Mouse (Mus musculus) limb, embryonic 13.5 days (tissue): ENCODE results near the gene Wnt16. TPM values are rescaled to one million over a fixed set of nuclear protein-coding genes. Genes with fewer than 3 reads are reported as not detected.

Source experiments
- ATAC-seq: fragments of 200-750 bp; cut with Nextera tagmentation; 2 replicates; pipeline ENCODE4 v1.8.0; 2017; ENCODE audit warnings: low read depth, moderate number of reproducible peaks, moderate TSS enrichment; ENCODE audit not compliant: low FRiP score
- H3K27ac ChIP-seq: fragments of 300-500 bp; sonication (generic); 2 replicates; pipeline ENCODE4 v1.5.1; 2015; ENCODE audit warnings: inconsistent platforms, mild to moderate bottlenecking, moderate library complexity
- H3K27me3 ChIP-seq: fragments of 300-500 bp; sonication (generic); 2 replicates; pipeline ENCODE4 v1.6.1; 2015; ENCODE audit warnings: mild to moderate bottlenecking, inconsistent platforms
- H3K36me3 ChIP-seq: fragments of 300-500 bp; sonication (generic); 2 replicates; pipeline ENCODE4 v1.6.1; 2015; ENCODE audit warnings: inconsistent platforms, mild to moderate bottlenecking, moderate library complexity
- H3K4me1 ChIP-seq: fragments of 300-500 bp; sonication (generic); 2 replicates; pipeline ENCODE4 v1.6.1; 2015; ENCODE audit warnings: inconsistent platforms
- H3K4me2 ChIP-seq: fragments of 300-500 bp; sonication (generic); replicated peaks from 2 replicates; pipeline ENCODE4 v1.6.1; 2015; ENCODE audit warnings: inconsistent platforms, mild to moderate bottlenecking, moderate library complexity
- H3K4me3 ChIP-seq: fragments of 300-500 bp; sonication (generic); 2 replicates; pipeline ENCODE4 v1.5.1; 2015; ENCODE audit warnings: moderate library complexity, mild to moderate bottlenecking, inconsistent platforms
- H3K9ac ChIP-seq: fragments of 300-500 bp; sonication (generic); 2 replicates; pipeline ENCODE4 v1.6.1; 2015; ENCODE audit warnings: mild to moderate bottlenecking, inconsistent platforms
- H3K9me3 ChIP-seq: fragments of 300-500 bp; sonication (generic); 2 replicates; pipeline ENCODE4 v1.6.1; 2016; ENCODE audit warnings: inconsistent platforms
- WGBS: fragments of 180-500 bp; shearing (Covaris S2); methylation state at CpG from one replicate; pipeline ENCODE4 v1.1.7; 2015; 5-methylcytosine and 5-hydroxymethylcytosine counted together
- polyA plus RNA-seq: library from polyadenylated mRNA; unstranded; fragments of >200 nt; fragmentation: Nextera tagmentation; extraction: Ambion mirVana; gene quantifications from 2 replicates; pipeline ENCODE4 v1.2.1, GENCODE M21; 2015

The Wnt16 gene
- polyA plus RNA-seq, 1 experiment from 2014 or later: 3.8 TPM

- H3K36me3 ChIP-seq: no peaks in the 10 kb centered on the region
- WGBS: 13% methylated on average over 14 of the region's 14 CpGs
- no peaks in the 10 kb centered on the region for H3K27me3 ChIP-seq
- H3K9ac ChIP-seq: no peak overlapping the region
- peak overlapping the region; percentile 55 for H3K4me2 ChIP-seq
- H3K27ac ChIP-seq: peak overlapping the region; percentile 40
- H3K9me3 ChIP-seq: no peaks in the 10 kb centered on the region
- peaks cover 35% of the 10 kb centered on the region for H3K4me1 ChIP-seq
- no peak overlapping the region for H3K4me3 ChIP-seq
- peak; percentile 85 for ATAC-seq
These were observed 7.7 kb upstream of the Wnt16 start for GRCm38 (mm10) chr6:22280217-22280861.

DNA sequence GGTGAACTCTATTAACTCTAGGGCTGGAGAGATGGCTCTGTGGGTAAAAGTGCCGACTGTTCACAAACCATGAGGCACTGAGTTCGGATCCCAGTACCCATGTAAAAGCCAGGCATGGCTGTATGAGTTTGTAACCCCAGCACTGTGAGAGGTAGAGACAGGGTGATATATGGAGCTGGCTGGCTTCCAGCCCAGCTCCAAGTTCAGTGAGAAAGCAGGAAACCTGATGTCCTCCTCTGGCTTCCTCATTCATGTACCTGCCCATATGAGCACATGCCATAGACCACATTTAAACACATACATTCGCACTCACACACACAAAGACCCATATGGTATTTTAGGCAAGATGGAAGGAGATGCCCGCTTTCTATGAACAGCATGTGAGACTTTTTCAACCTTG lies 5.6 kb upstream of the Wnt16 start:
- Histone ChIP-seq H3K36me3 (no peaks in the 10 kb centered on the region), H3K27me3 (peaks cover 17% of the 10 kb centered on the region), H3K4me2 (no peak overlapping the region), H3K9ac (no peak overlapping the region), H3K27ac (no peak overlapping the region), H3K9me3 (no peaks in the 10 kb centered on the region), H3K4me3 (no peak overlapping the region), H3K4me1 (peaks cover 35% of the 10 kb centered on the region)
- ATAC-seq: no peak
- WGBS: 79% methylated on average over 4 of the region's 4 CpGs

- Histone ChIP-seq H3K36me3 (no peaks in the 10 kb centered on the region), H3K9ac (peak overlapping the region; percentile 57), H3K4me1 (peaks cover 24% of the 10 kb centered on the region), H3K27ac (no peak overlapping the region), H3K27me3 (peaks cover 49% of the 10 kb centered on the region), H3K9me3 (no peaks in the 10 kb centered on the region), H3K4me2 (peak overlapping the region; percentile 90), H3K4me3 (peak overlapping the region; percentile 50)
- WGBS: under 1% methylated on average over 38 of the region's 38 CpGs
- peak; percentile 62 for ATAC-seq
These were observed 872 bp downstream of the Wnt16 start for GRCm38 (mm10) chr6:22288737-22289460.

DNA sequence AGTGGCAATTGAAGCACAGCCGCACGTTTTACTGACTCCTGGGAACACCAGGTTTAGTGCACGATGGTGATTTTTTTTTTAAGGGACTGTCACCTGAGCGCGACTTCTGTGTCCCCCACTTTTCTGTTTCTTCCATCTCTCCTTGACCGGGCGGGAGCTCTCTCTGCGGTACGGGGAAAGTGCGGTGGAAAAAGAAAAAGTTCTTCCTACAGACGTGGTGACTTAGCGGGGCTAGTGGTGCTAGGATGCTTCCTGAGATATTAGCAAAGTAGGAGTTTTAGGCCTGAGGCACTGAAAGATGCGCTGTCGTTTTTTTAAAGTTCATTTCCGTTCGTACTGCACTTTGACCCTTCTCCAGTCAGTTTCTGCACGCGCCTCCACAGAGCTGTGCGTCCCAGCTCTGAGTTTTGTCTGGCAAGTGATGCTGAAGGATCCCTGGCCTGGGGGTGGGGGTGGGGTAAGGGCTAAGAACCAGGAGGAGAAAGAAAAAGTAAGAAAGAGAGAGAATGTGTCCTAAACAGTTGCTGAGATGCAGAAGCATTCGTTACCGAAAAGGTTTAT lies 1.5 kb downstream of the Wnt16 start:
- Histone ChIP-seq H3K4me2 (peak overlapping the region; percentile 90), H3K27me3 (peaks cover 49% of the 10 kb centered on the region), H3K36me3 (no peaks in the 10 kb centered on the region), H3K9me3 (no peaks in the 10 kb centered on the region), H3K4me3 (peak overlapping the region; percentile 50), H3K27ac (no peak overlapping the region), H3K9ac (peak overlapping the region; percentile 57), H3K4me1 (peaks cover 24% of the 10 kb centered on the region)
- WGBS: 1% methylated on average over 21 of the region's 21 CpGs
- ATAC-seq: no peak

DNA sequence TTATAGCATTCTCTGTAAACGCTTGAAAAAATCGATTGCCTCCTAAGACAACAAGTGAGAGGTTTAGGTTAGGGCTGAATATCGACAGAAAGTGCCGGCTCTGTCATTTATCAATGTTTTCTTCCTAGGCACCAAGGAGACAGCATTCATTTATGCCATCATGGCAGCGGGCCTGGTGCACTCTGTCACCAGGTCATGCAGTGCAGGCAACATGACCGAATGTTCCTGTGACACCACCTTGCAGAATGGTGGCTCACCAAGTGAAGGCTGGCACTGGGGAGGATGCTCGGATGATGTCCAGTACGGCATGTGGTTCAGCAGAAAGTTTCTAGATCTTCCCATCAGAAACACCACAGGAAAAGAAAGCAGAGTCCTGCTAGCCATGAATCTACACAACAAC lies 2.8 kb downstream of the Wnt16 start:
- Histone ChIP-seq H3K4me1 (peaks cover 24% of the 10 kb centered on the region), H3K27me3 (peaks cover 48% of the 10 kb centered on the region), H3K4me3 (no peak overlapping the region), H3K36me3 (no peaks in the 10 kb centered on the region), H3K4me2 (no peak overlapping the region), H3K27ac (no peak overlapping the region), H3K9ac (no peak overlapping the region), H3K9me3 (no peaks in the 10 kb centered on the region)
- WGBS: 74% methylated on average over 8 of the region's 8 CpGs
- no peak for ATAC-seq

DNA sequence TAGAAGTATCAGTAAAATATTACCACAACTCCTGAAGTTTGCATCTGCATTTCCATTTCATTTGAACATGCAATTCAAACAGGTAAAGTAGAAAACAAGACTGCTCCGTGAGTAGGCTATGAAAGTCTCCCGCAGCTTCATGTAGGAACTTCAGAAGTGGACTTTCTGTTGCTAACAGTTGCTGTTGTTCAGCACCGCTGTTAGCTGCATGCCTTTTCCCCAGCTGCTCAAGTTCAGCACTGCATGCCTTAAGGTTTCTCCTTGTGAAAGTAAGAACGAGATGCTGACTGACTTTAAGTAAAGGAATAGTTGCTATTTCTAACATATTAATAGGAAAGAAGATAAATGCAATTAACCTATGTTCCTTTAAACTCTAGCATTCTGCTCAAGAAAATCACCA lies 4.0 kb downstream of the Wnt16 start:
- Histone ChIP-seq H3K36me3 (no peaks in the 10 kb centered on the region), H3K9me3 (no peaks in the 10 kb centered on the region), H3K27ac (no peak overlapping the region), H3K4me3 (no peak overlapping the region), H3K27me3 (peaks cover 36% of the 10 kb centered on the region), H3K4me1 (peaks cover 28% of the 10 kb centered on the region), H3K9ac (no peak overlapping the region), H3K4me2 (no peak overlapping the region)
- ATAC-seq: no peak
- WGBS: 26% methylated on average over 4 of the region's 4 CpGs

- Histone ChIP-seq H3K27ac (no peak overlapping the region), H3K9me3 (no peaks in the 10 kb centered on the region), H3K36me3 (no peaks in the 10 kb centered on the region), H3K4me2 (no peak overlapping the region), H3K9ac (no peak overlapping the region), H3K27me3 (peaks cover 18% of the 10 kb centered on the region), H3K4me3 (no peak overlapping the region), H3K4me1 (peaks cover 18% of the 10 kb centered on the region)
- WGBS: 52% methylated on average over 3 of the region's 3 CpGs
- no peak for ATAC-seq
These were observed 5.9 kb downstream of the Wnt16 start for GRCm38 (mm10) chr6:22293922-22294321.

GRCm38 (mm10) chr6:22297028-22297427 lies 9.0 kb downstream of the Wnt16 start:
- Histone ChIP-seq H3K36me3 (no peaks in the 10 kb centered on the region), H3K9ac (no peak overlapping the region), H3K27me3 (no peaks in the 10 kb centered on the region), H3K4me2 (no peak overlapping the region), H3K4me3 (no peak overlapping the region), H3K4me1 (0 out of 2 replicates have a peak, but pooled peaks cover 9% of the 10 kb centered on the region), H3K27ac (no peak overlapping the region), H3K9me3 (no peaks in the 10 kb centered on the region)
- WGBS: 69% methylated on average over 6 of the region's 6 CpGs
- ATAC-seq: no peak

GRCm38 (mm10) chr6:22298059-22298458 lies 10.0 kb downstream of the Wnt16 start:
- Histone ChIP-seq H3K36me3 (0 out of 2 replicates have a peak, but pooled peaks cover 4% of the 10 kb centered on the region), H3K9ac (no peak overlapping the region), H3K9me3 (no peaks in the 10 kb centered on the region), H3K27ac (no peak overlapping the region), H3K4me3 (no peak overlapping the region), H3K4me2 (no peak overlapping the region), H3K27me3 (no peaks in the 10 kb centered on the region), H3K4me1 (0 out of 2 replicates have a peak, but pooled peaks cover 9% of the 10 kb centered on the region)
- no peak for ATAC-seq
- 53% methylated on average over 14 of the region's 14 CpGs for WGBS

DNA sequence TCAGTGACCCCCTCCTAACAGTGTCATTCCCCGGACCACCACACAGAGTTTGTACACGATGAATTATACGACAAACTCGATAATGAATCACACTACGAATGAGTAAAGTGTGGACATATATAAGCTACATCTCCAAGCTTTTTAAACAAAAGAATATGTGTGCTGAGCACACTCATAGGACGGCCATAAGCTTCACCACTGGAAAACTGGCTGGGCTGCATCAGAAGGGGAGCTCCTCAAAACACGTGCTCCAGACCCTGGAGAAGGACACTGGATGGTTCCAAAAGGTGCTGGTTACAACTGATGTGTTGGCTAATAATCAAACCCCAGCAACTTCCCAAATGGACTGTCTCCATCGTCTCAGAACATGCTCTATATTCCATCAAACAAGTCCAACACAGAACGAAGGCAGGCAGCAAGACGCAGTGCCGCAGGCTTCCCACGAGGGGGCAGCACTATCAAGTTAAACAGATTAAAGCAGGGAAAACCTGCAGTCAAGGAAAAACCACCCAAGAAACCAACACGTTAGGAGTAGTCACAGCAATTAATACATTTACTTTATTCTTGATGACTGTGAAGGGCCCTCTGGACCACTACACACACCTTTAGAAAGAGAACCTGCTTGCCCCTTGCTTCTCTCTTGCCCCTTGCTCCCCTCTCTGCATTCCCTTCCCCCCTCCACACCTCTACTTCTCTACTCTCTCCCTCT lies 37.5 kb downstream of the Wnt16 start:
- Histone ChIP-seq H3K4me3 (no peak overlapping the region), H3K4me2 (no peak overlapping the region), H3K9me3 (no peaks in the 10 kb centered on the region), H3K4me1 (peaks cover 8% of the 10 kb centered on the region; the same call in 1 of the 2 replicates), H3K27ac (no peak overlapping the region), H3K9ac (no peak overlapping the region), H3K36me3 (peaks cover 37% of the 10 kb centered on the region), H3K27me3 (no peaks in the 10 kb centered on the region)
- WGBS: 56% methylated on average over 13 of the region's 13 CpGs
- ATAC-seq: peak; percentile 33

DNA sequence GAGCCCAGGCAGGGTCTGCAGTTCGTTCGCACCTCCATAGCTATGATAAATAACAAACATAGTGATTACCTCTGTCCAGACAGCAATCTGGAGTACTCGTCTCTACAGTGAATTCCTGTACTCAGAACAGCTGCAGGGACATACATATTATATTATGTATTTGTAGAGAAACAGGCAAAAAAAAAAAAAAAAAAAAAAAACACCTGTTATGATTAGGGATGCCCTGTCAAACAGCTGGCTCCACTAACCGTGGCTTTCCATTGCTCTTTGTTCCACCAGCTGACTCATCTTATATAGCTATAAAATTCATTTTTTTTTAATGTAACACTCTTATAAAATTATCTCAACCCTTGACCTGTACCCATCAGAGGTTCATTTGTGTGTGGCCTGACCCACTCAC lies 38.3 kb downstream of the Wnt16 start:
- ATAC-seq: no peak
- Histone ChIP-seq H3K9me3 (no peaks in the 10 kb centered on the region), H3K9ac (no peak overlapping the region), H3K27me3 (no peaks in the 10 kb centered on the region), H3K4me2 (no peak overlapping the region), H3K4me1 (peaks cover 8% of the 10 kb centered on the region; the same call in 1 of the 2 replicates), H3K27ac (no peak overlapping the region), H3K4me3 (no peak overlapping the region), H3K36me3 (peaks cover 31% of the 10 kb centered on the region)
- WGBS: 70% methylated on average over 4 of the region's 4 CpGs

GRCm38 (mm10) chr6:22327091-22327490 lies 39.1 kb downstream of the Wnt16 start:
- Histone ChIP-seq H3K4me1 (peaks cover 8% of the 10 kb centered on the region; the same call in 1 of the 2 replicates), H3K9me3 (no peaks in the 10 kb centered on the region), H3K36me3 (peaks cover 32% of the 10 kb centered on the region), H3K27me3 (no peaks in the 10 kb centered on the region), H3K9ac (no peak overlapping the region), H3K4me2 (no peak overlapping the region), H3K4me3 (no peak overlapping the region), H3K27ac (no peak overlapping the region)
- no peak for ATAC-seq
- WGBS: 55% methylated on average over 4 of the region's 4 CpGs
